Mouse (Mus musculus) liver, adult (tissue): ENCODE data around the gene Igfbp5.

Experiments used
- GATA4 ChIP-seq: IDR thresholded peaks from 2 replicates; pipeline ENCODE4 v1.6.1; 2014; ENCODE audit warnings: mild to moderate bottlenecking, low read length; ENCODE audit not compliant: insufficient replicate concordance

Gene Igfbp5

GRCm38 (mm10) chr1:72871697-72872411 lies 2.8 kb downstream of the Igfbp5 start:
- TF ChIP-seq GATA4 = no peak

DNA sequence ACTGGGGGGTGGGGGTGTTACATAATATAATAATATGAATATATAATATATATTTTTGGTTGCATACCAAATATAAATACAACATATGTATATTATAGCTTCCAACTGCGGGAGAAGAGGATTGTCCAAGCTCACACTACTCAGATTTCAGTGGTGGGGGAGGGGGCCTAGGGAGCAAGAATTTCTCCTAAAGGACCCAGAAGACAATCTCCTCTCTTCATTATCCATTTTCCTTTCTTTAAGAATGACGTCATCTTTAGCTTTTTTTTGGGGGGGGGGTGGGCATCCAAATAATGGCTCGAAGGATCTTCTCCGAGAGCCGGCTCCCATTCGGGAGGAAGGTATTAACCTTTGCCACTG lies 3.4 kb downstream of the Igfbp5 start:
- no peak for TF ChIP-seq GATA4

- TF ChIP-seq GATA4 = no peak
Measured at GRCm38 (mm10) chr1:72870615-72871336, 3.9 kb downstream of the Igfbp5 start.

- no peak for TF ChIP-seq GATA4
Measured at GRCm38 (mm10) chr1:72869681-72870614, 4.7 kb downstream of the Igfbp5 start.

- TF ChIP-seq GATA4 = no peak
Measured at GRCm38 (mm10) chr1:72869275-72869674, 5.4 kb downstream of the Igfbp5 start.

DNA sequence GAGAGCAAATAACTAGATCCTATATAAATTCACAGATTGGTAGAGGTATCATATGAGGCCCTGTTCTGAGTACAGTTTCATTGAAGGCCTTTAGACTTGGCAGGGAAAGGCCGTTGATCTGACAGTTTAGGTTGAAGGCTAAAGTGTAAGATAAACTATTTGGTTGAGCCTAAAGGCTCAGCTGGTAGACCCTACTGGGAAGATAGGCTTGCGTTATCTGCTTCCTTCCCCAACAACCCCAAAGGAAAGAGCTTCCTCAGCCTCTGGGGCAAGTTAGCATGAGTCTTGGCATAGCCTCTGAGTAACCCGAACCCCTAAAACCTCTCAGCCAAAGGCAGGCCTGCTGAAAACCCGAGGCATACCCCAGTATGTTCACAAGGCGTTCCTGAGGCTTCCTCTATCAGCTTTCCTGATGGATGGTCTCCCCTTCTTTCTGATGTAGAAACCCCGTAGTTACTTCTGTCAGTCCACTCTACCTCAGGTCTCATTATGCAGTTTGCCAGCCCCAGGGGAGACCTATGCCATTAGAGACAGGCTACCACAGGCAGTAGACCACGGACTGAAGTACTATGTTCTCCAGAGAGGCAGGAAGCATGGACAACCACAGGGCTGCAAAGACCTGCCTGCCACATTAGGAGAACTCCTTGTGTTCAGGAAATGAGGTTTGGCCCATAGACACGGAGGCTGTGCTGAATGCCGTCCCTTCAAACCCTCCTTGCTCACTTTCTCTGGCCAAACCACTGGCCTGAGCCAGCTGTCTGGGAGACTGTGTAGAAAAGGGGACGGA lies 6.1 kb downstream of the Igfbp5 start:
- TF ChIP-seq GATA4 = no peak

- TF ChIP-seq GATA4 = no peak
Measured at GRCm38 (mm10) chr1:72867346-72867745, 7.3 kb downstream of the Igfbp5 start.

- no peak for TF ChIP-seq GATA4
Measured at GRCm38 (mm10) chr1:72866417-72866816, 8.3 kb downstream of the Igfbp5 start.

- TF ChIP-seq GATA4 = no peak
Measured at GRCm38 (mm10) chr1:72865900-72866299, 8.8 kb downstream of the Igfbp5 start.

DNA sequence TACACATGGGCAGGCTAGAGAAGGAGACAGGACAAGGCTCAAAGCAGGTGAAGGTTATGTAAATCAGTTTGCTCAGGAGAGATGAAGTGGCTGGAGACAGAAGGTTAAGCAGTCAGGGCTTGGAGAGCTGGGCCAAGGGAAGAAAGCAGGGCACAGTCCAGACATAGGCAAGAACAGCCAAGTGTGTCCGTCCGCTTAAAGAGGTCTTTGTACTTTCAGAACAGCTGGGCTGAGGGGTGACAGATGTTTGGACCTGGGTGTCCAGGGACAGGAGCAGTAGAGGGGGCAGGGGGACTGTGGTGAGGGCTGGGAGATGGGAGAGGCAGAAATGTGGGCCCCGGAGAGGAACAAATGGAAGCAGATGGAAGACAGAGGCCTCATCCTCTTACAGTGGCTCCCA lies 10.4 kb downstream of the Igfbp5 start:
- TF ChIP-seq GATA4 = no peak

DNA sequence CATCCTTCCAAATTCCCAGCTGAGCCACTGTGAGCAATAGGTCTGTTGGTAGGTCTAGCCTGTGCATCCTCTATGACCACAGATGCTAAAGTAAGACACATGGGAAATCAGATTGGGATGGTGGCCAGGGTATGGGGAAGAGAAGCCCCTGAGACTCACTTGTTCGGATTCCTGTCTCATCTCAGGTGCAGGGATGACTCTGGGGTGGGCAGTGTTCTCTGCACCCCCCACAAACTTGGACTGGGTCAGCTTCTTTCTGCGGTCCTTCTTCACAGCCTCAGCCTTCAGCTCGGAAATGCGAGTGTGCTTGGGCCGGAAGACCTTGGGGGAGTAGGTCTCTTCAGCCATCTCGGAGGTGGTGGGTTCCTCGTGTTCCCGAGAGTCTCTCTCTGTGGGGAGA lies 11.0 kb downstream of the Igfbp5 start:
- TF ChIP-seq GATA4 = no peak

DNA sequence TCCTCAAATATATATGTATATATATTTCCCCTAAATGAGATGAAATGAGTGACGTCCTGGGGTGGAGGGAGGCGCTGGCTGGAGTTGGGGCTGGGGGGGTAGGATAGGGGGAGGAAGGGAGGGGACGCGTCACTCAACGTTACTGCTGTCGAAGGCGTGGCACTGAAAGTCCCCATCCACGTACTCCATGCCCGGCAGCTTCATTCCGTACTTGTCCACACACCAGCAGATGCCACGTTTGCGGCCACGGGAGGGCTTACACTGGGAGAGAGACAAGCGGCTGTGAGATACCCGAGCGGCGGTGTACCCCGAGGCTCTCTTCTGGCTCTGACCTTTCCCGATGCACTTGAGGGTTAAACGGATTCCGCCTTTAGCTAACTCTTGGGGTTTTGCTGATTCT lies 12.4 kb downstream of the Igfbp5 start:
- no peak for TF ChIP-seq GATA4

DNA sequence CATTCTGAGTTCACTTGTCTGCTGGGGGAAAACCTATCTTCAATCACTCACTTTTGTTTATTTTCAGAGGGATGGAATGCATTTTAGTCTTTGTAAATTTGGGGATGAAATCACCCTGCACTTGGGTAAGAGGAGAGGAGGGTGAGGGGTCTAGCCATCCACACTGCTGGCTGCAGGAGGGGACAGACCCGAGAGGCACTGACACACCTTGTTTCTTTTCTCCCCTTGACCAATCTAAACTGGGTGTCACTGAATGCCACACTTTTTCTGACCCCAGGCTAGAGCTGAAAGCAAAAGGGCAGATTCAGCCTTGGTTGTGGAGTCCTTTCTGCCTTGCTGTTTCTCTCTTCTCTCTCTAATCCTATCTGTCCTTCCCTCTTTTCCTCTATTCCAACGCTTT lies 13.0 kb downstream of the Igfbp5 start:
- no peak for TF ChIP-seq GATA4

DNA sequence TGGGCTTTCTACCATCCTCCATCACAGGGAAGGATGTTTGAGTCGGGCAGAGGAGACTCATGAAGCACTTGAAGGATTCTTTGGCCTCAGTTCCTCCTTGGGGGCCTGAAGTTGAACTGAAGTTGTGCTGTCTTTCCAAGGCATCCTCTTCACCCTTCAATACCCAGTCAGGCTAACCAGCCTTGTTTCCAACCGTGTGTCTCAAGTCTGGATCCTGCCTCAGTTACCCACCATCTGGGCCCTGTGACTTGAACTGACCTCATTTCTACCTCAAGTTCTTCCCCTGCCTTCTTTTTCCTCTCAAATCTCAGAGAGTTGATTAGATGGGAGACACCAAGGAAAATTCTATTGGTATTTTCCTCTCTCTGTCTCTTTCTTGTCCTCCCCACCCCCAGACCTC lies 14.2 kb downstream of the Igfbp5 start:
- no peak for TF ChIP-seq GATA4

DNA sequence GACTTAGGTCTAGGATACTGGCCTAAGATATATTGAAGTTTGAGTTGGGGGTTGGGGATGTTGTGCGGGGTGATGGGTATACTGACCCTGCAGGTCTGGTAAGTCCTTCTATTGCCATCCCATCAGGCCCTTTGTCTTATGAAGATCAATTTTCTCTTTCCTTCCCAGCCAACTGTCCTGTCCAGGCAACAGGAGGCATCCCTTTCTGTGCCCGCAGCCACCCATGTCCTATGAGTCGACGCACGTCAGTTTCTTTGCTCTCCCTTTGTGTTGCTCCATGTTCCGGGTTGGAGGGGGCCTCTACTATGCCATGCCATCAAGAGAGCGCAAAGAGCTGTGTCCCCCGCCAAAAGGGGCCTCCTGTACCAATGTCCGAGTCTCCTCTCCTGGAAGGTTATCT lies 14.7 kb downstream of the Igfbp5 start:
- TF ChIP-seq GATA4 = no peak

DNA sequence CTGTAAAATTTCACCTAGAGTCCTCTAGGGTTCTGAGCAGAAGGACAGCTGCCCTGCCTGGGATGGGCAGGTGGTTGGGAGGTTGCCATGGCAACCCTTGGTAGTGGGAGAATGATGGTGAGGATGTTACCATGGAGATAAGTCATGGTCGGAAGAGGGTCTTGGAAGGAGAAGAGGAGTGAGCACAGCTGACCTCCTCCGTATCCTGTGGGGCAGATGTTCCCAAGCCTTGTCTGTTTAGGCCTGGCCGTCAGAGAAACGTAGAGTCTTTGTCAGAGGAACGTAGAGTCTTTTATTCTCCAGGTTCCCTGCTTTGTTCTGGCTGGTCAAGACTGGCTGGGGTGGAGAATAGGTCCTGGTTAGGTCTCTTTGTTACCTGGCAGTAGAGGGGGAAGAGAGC lies 15.8 kb downstream of the Igfbp5 start:
- no peak for TF ChIP-seq GATA4

- TF ChIP-seq GATA4 = no peak
Measured at GRCm38 (mm10) chr1:72858286-72858685, 16.4 kb downstream of the Igfbp5 start.
